Mouse (Mus musculus): ENCODE measurements around the gene Adgrv1.

- no peak for TF ChIP-seq CTCF (IDR thresholded peaks at IDR 0.05; ENCODE audit: low read depth)
- TF ChIP-seq EP300 (optimal IDR thresholded peaks at IDR 0.05) = no peak
Measured at GRCm38 (mm10) chr13:81401742-81402141, 231.2 kb downstream of the Adgrv1 start.

Data from stomach, postnatal 0 days (tissue).